Mouse (Mus musculus) CH12.LX (cell line): ENCODE data around the gene Card11.

Experiments used
- CHD2 ChIP-seq: IDR thresholded peaks from 2 replicates; pipeline ENCODE4 v1.6.1; 2011; ENCODE audit warnings: low read length, improper control_type of control experiment
- CTCF ChIP-seq, 2 experiments: IDR thresholded peaks in 1 of 2; conservative IDR thresholded peaks in 1 of 2; 2 replicates each; pipeline ENCODE4 v1.5.1; 2011 to 2012; ENCODE audit warnings: low read depth in 2 of 2, low read length in 2 of 2, improper control_type of control experiment in 1 of 2, inconsistent platforms in 1 of 2, mild to moderate bottlenecking in 1 of 2, moderate library complexity in 1 of 2
- E2F4 ChIP-seq: IDR thresholded peaks from 2 replicates; pipeline ENCODE4 v1.6.1; 2011; ENCODE audit warnings: low read depth, low read length, improper control_type of control experiment; ENCODE audit not compliant: insufficient replicate concordance
- JUN ChIP-seq: IDR thresholded peaks from 2 replicates; pipeline ENCODE4 v1.6.1; 2011; ENCODE audit warnings: low read depth, mild to moderate bottlenecking, low read length, improper control_type of control experiment, moderate library complexity; ENCODE audit not compliant: insufficient read depth
- MAX ChIP-seq: IDR thresholded peaks from 2 replicates; pipeline ENCODE4 v1.6.1; 2011; ENCODE audit warnings: low read length, improper control_type of control experiment
- RAD21 ChIP-seq: IDR thresholded peaks from 2 replicates; pipeline ENCODE4 v1.6.1; 2011; ENCODE audit warnings: low read depth, mild to moderate bottlenecking, low read length, improper control_type of control experiment, moderate library complexity
- TCF12 ChIP-seq: IDR thresholded peaks from 2 replicates; pipeline ENCODE4 v1.6.1; 2014; ENCODE audit warnings: low read depth, mild to moderate bottlenecking, inconsistent platforms, low read length, improper control_type of control experiment
- ZC3H11A ChIP-seq: IDR thresholded peaks from 2 replicates; pipeline ENCODE4 v1.6.1; 2012; ENCODE audit warnings: low read depth, mild to moderate bottlenecking, inconsistent platforms, low read length, improper control_type of control experiment

DNA sequence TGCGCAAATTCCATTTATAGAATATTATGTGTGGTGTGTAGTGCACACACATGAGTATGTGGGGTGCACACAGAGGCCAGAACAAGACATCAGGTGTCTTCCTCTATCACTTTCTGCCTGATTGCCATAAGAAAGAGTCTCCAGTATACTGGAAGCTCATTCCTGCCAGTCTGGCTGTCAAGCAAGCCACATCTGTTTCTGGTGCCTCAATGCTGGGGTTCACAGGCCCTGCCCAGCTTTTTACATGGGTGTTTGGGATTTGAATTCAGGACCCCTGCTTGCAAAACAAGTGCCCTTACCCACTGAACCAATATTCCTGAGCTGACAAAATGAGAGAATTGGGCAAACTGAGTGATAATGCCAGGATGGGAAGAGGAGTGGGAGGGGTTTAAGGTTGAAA is 174.3 kb downstream of the Card11 start:
- TF ChIP-seq ZC3H11A (no peak), CTCF (conservative IDR thresholded peaks at IDR 0.05 in 1 of 2, IDR thresholded peaks at IDR 0.05 in 1 of 2; ENCODE audit: low read depth in 2 of 2, low read length in 2 of 2) (no peak), CHD2 (no peak), RAD21 (no peak), MAX (no peak), E2F4 (no peak), TCF12 (no peak), JUN (no peak)
